Mouse (Mus musculus) ovary, postnatal 10 days (tissue): ENCODE data around the gene Gm20388.

Source experiments
- DNase-seq: peaks from one replicate; pipeline ENCODE4 v3.0.0; 2022; ENCODE audit warnings: low spot score

Gene Gm20388

GRCm38 (mm10) chr8:120012927-120013326 is 102.3 kb downstream of the Gm20388 start:
- no peak for DNase-seq

- DNase-seq, result no peak
Observed at GRCm38 (mm10) chr8:120014267-120015023, 103.8 kb downstream of the Gm20388 start.

DNA sequence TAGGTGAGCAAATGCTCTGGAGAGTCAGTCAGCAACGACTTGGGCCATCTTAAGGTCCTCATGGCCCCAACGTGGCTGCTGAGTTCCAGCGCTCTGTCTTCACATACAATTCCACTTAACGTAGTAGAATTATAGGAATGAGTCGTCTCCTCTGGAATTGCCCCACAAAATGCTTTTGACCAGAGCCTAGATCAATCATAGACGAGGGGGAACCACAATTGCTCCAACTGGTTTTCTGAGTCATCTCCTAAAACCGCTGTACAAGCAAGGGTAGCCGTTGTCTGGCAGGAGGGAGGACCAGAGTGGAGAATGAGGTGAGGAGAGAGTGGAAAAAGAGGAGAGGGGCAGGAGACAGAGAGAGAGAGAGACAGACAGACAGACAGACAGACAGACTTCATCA is 105.3 kb downstream of the Gm20388 start:
- DNase-seq, result no peak

GRCm38 (mm10) chr8:120016424-120016823 is 105.8 kb downstream of the Gm20388 start:
- no peak for DNase-seq

- no peak for DNase-seq
Observed at GRCm38 (mm10) chr8:120017349-120017748, 106.7 kb downstream of the Gm20388 start.

DNA sequence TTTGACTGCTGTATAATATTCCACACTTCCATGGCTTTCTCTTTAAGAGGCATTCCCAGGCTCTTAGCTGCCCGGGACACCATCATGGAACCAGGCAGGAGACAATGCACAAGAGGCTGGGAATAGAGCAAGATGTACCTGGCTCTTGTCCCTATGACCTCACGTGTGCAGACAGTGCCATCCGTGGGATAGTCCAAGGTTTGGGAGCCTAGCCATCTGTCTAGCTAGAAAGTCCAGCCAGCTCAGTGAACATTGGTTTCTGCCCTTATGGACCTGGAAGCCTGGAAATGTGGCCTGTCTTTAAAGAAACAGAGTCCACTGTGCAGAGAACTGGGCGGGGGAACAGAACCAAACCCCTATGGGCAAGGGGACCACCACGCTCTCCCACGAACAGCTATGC is 107.1 kb downstream of the Gm20388 start:
- no peak for DNase-seq

DNA sequence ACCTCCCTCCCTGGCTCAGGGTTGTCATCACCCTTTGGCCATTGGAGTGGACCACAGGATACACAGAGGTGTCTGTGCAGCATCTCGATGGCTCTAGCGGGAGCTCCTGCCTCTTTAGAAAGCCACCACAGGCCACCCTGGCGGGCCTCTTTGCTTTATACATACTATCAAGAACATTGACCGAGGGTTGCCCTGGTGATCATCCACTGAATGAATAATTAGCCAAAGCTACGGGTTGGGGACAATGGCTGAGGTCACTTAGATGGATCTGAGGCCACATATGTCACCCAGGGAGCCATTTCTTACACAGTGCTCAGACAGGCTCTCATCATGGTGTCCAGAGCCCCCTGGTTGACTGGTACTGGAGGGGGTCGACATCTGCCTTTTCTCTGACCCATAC is 107.7 kb downstream of the Gm20388 start:
- no peak for DNase-seq

DNA sequence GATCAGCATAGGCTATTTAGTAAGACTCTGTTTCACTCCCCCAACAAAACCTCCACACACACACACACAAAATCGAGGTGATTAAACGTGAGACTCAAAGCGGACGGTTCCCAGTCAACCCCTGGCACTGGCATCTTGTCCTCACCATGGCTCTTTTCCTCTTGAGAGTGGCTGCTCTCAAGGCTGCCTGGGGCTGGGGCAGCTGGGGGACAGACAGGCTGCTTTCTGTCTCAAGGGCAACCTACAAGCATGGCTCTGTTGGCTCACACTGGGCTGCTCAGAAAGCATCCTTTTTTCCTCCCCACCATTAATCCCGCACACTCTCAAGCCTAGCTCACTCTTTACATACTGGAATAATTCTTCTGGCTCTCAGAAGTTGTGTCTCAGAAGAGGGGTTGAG is 108.7 kb downstream of the Gm20388 start:
- no peak for DNase-seq

DNA sequence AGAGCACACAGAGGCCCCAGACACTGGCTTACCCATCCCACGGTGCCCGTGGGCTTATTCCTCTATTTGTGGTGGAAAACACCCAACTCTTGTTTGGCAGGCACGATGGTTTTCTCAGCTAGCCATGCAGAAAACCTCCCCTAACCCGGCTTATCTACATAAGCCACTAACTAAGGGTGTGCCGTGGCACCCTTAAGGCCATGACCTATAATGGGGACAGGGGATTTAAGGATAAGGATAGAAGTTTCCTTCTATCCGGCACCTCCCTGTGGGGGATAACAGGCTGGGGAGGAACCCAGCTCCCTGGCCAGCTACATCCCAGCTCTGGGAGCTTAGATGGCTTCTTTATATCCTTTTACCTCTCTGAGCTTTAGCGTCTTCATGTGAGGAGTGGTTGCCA is 109.7 kb downstream of the Gm20388 start:
- DNase-seq, result no peak

DNA sequence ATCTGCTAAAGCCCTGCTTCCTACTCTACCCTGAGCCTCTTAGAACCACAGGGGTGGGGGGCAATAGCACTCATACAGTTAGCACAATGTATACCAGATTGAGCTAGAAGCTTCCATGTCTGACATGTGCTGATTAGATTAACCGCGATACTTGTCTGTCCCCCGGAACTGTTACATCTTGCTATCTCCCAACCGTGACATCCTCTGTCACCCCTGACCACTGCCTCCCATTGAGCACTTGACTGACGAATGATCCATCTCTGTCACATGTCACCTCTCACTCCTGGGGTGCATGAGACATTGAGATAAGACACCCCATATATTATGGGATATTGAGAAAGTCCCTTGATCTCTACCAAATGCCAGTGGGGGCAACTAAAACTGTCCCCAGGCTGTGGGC is 115.6 kb downstream of the Gm20388 start:
- DNase-seq, result no peak

GRCm38 (mm10) chr8:120026991-120027390 is 116.3 kb downstream of the Gm20388 start:
- no peak for DNase-seq

DNA sequence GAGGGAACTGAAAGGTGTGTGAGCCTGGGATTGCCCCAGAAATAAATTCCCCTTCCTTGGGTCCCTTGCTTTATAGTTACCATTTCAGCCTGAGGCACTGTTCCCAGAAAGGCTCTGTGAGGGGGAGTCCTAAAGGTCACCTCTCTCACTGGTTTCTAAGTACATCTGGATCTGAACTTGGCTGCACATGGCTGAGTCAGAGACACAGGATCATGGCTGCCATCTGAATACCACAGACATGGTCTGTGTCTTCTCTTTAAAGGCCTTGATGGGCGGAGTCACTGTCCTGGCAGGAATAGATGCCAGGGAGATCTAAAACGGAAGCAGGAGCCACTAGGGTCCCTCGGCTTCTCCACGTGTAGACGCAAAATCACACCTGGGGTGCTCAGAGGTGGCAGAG is 119.8 kb downstream of the Gm20388 start:
- DNase-seq, result no peak

DNA sequence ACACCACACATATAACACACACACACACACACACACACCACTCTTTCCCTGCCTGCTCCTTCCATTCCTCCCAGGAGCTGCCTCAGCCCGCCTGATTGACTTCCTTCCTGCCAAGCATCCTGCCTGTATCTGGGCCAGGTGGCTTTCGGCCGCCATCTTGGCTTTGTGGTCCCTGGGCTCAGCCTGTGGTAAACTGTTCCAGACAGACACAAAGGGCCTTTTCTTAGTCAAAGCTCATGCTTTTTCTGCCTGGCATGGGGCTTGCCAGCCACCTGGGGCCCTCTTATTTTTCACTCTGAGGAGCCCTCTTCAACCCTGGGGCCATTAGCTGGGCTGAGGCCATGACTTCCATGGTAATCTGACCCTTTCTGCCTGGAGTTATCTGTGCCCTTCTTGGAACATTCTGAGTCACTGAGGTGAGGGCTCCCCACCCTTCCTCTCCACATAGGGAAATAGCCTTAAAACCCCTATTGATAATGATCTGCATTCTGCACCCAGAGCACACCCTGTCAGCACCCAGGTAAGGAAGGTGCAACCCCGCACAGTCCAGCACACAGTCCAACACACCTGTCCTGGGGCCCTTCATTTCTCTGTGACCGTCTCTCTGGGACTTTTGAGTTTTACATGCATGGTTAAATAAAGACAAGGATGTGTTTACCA is 122.0 kb downstream of the Gm20388 start:
- DNase-seq, result no peak

DNA sequence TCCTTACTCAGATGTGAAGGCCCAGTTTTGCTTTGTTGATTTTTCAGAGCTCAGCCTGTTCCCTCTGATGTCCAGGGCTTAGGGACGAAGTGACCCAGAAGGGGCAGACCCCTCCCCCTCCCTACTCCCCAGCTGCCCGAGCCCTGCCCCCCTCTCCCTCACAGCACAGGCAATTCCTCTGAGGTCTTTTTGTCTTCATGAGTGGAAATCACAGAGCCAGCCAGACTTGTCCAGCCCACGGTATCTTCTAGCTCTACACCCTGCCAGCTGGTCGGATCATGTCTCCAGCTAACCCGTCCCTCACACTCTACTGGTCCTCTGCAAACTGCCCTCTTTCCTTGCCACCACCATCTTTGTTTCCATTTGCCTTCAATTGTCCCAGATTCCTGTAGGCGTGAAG is 123.8 kb downstream of the Gm20388 start:
- DNase-seq, result no peak

GRCm38 (mm10) chr8:120036111-120036510 is 125.5 kb downstream of the Gm20388 start:
- no peak for DNase-seq

DNA sequence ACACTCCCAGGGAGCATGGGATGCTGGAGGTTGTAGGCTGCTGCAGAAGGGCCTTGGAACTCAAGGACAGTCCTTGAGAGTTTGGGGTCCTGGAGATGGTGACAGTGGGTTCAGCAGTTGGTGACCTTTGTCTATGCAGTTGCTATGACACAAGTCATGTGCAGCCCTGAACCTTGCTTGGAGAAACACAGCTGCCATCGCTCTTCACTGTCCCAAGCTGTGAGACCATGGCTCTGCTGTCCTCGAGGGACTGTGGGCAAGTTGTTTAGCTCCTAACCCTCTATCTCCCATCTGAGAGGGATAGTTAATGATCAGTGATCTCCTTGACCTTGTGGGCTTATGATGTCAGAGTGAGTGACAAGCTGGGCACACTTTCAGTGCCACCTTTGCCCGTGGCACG is 125.9 kb downstream of the Gm20388 start:
- DNase-seq, result no peak

GRCm38 (mm10) chr8:120037199-120037598 is 126.6 kb downstream of the Gm20388 start:
- no peak for DNase-seq

- DNase-seq, result no peak
Observed at GRCm38 (mm10) chr8:120037611-120038010, 127.0 kb downstream of the Gm20388 start.

DNA sequence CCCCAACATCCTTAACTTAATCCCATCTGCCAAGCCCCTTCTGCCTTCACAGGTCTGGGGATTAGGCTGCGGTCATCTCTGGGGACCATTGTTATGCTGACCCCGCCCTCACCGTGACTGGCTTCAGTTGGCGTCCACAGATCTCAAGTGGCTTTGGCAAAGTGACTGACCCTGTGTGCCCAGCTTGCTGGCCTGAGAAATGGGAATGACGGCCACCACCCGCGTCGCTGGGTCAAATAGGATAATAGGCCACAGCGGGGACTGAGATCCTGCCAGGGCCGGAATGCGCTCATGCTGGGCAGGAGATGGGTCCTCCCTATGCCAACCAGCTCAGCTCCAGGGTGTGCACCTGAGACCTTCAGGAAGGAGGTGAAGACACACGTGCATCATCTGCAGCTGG is 128.1 kb downstream of the Gm20388 start:
- no peak for DNase-seq

DNA sequence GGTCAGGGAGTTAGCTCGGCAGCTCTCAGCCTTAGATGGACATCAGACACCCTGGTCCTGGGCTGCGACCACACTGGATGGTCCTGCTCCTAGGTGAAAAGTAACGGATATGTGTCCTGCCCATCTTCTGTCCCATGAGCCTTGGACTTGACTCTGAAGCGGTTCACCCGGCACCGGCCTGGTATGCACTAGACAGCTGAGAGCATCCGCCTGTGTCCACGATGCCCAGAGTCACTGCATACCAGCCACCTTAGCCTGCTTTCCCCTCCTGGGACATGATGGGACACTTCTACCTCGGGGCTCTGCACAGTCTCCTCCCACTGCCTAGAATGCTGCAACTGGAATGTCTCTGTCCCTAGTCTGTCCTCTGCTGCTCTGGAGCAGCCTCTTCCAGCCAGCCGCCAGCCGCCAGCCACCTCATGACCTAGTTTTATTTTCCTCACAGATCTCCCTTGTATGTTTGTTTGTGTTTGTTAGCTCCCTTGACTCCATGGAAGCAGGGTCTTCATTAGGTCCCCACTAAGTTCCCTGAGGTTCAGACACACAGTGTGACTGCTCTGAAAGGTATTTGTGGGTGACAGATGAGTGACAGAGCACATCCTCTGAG is 128.8 kb downstream of the Gm20388 start:
- DNase-seq, result no peak

DNA sequence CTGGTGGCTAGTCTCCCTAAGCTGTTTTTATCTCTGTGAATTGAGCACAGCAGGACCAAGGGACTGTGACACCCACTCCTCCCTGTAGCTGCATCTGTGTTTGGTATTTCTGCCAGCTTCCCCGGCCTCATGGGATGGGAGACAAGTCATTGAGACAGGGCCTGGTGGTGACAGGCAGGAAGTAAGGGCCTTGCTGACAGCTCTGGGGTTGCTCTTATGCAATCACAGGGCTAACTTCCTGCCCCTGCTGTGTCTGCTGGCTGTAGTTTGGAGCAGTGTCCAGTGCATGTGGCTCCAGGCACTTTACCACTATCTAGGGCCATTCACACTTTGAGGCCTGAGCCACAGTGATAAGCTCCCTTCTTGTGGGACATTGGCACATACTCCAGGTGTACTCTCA is 130.2 kb downstream of the Gm20388 start:
- no peak for DNase-seq

DNA sequence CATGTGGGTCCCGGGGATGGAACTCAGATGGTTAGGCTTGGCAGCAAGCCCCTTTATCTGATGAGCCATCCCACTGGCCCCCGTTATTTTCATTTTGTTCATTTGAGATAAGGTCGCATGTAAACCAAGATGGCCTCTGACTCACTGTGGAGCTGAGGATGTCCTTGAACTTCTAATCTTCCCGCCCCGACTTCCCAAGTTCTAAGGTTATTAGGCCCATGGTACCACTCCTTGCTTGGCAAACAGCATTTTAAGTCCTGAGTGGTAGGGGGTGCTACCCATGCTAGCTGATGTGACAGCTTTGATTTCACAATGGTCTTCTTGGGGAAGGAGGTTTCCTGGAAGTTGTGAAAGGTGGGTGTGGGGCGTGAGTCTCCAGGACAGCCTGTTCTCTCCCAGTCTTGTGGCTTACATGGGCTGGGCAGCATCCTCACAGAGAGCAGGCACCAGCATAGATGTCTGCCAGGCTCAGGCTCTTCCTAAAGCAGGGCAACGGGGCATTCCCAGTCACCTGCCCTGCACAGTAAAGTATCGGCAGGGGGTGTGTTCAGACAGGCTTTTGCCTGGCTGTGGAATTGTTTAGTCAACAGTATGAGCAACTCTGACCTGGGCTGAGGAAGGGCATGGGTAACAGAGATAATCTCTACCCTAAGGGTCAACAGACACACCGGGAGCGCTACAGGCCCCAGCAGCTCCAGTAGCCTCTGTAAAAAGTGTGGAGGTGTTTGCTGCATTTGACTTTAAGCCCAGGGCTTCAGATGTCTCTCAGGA is 132.1 kb downstream of the Gm20388 start:
- DNase-seq, result no peak

DNA sequence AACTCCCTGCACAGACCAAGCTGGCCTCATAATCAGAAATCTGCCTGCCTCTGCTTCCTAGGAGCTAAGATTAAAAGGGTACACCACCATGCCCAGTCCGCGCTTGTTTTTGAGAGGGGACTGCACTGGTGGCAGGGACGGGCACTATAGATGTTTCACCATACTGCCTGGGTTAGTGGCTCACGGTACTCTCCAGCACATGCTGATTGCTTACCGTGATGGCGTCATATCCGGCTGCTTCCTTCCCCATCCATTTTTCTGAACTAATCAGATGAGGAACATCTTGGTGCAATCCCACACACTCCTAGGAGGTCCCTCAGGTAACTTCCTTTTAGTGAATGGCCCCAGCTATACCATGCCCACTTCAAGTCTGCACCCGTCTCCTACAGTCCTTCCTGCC is 134.3 kb downstream of the Gm20388 start:
- DNase-seq, result no peak
